Mouse (Mus musculus): Measurements from ENCODE around the gene Cox6b2. TPM values are rescaled to one million over a fixed set of nuclear protein-coding genes. Genes with fewer than 3 reads are reported as not detected.

The Cox6b2 gene
- 1.7 TPM for polyA plus RNA-seq (2017; shearing (Covaris generic))

GRCm38 (mm10) chr7:4752821-4753570, at the start of gene Cox6b2:
Gene Cox6b2, minus strand, starts transcription at chr7:4753094.

GRCm38 (mm10) chr7:4792278-4793212, 39.7 kb upstream of the Cox6b2 start, which contains the start of gene Rpl28:
Gene Rpl28, plus strand, starts transcription at chr7:4792874.

GRCm38 (mm10) chr7:4789436-4789935, 36.6 kb upstream of the Cox6b2 start, which contains the start of gene Tmem238:
Gene Tmem238, minus strand, starts transcription at chr7:4789656.

GRCm38 (mm10) chr7:4782759-4783158, 29.9 kb upstream of the Cox6b2 start, which contains the start of the genes Il11 and Tmem190:
Gene Il11, minus strand, starts transcription at chr7:4782859.
Gene Tmem190, plus strand, starts transcription at chr7:4782937.

GRCm38 (mm10) chr7:4771202-4771601, 18.3 kb upstream of the Cox6b2 start, which contains the start of gene Fam71e2:
Gene Fam71e2, minus strand, starts transcription at chr7:4771302.

GRCm38 (mm10) chr7:4739544-4740275, 13.2 kb downstream of the Cox6b2 start, which contains the start of gene Kmt5c:
Gene Kmt5c, plus strand, starts transcription at chr7:4740115.

GRCm38 (mm10) chr7:4725169-4725568, 27.7 kb downstream of the Cox6b2 start, which contains the start of gene Tmem150b:
Gene Tmem150b, minus strand, starts transcription at chr7:4725249.

Other genes with a start within 250 kb of the Cox6b2 start
- gene Tnnt1, start 236.7 kb downstream of the Cox6b2 start, polyA plus RNA-seq (2017; shearing (Covaris generic)): 2.4 TPM
- not detected for gene Tnni3, start 228.9 kb downstream of the Cox6b2 start, polyA plus RNA-seq (2017; shearing (Covaris generic))
- 0.34 TPM for gene Dnaaf3, start 220.6 kb downstream of the Cox6b2 start, polyA plus RNA-seq (2017; shearing (Covaris generic))
- 0.21 TPM for gene Syt5, start 205.6 kb downstream of the Cox6b2 start, polyA plus RNA-seq (2017; shearing (Covaris generic))
- gene Ptprh, start 149.1 kb downstream of the Cox6b2 start, polyA plus RNA-seq (2017; shearing (Covaris generic)): not detected
- 12.0 TPM for gene Tmem86b, start 121.7 kb downstream of the Cox6b2 start, polyA plus RNA-seq (2017; shearing (Covaris generic))
- gene Ppp6r1, start 94.1 kb downstream of the Cox6b2 start, polyA plus RNA-seq (2017; shearing (Covaris generic)): 235 TPM
- 60.7 TPM for gene Hspbp1, start 68.0 kb downstream of the Cox6b2 start, polyA plus RNA-seq (2017; shearing (Covaris generic))
- not detected for gene Brsk1, start 62.5 kb downstream of the Cox6b2 start, polyA plus RNA-seq (2017; shearing (Covaris generic))
- not detected for gene Tmem150b, start 27.8 kb downstream of the Cox6b2 start, polyA plus RNA-seq (2017; shearing (Covaris generic))
- gene Kmt5c, start 13.0 kb downstream of the Cox6b2 start, polyA plus RNA-seq (2017; shearing (Covaris generic)): 33.0 TPM
- not detected for gene Fam71e2, start 18.2 kb upstream of the Cox6b2 start, polyA plus RNA-seq (2017; shearing (Covaris generic))
- gene Il11, start 29.8 kb upstream of the Cox6b2 start, polyA plus RNA-seq (2017; shearing (Covaris generic)): not detected
- not detected for gene Tmem190, start 29.8 kb upstream of the Cox6b2 start, polyA plus RNA-seq (2017; shearing (Covaris generic))
- gene Tmem238, start 36.6 kb upstream of the Cox6b2 start, polyA plus RNA-seq (2017; shearing (Covaris generic)): 7.3 TPM
- gene Rpl28, start 39.8 kb upstream of the Cox6b2 start, polyA plus RNA-seq (2017; shearing (Covaris generic)): 251 TPM
- 295 TPM for gene Ube2s, start 59.5 kb upstream of the Cox6b2 start, polyA plus RNA-seq (2017; shearing (Covaris generic))
- gene Shisa7, start 91.6 kb upstream of the Cox6b2 start, polyA plus RNA-seq (2017; shearing (Covaris generic)): 0.91 TPM
- 8.8 TPM for gene Isoc2b, start 117.2 kb upstream of the Cox6b2 start, polyA plus RNA-seq (2017; shearing (Covaris generic))
- 0.60 TPM for gene Isoc2a, start 124.1 kb upstream of the Cox6b2 start, polyA plus RNA-seq (2017; shearing (Covaris generic))
- gene Gm36210, start 153.4 kb upstream of the Cox6b2 start, polyA plus RNA-seq (2017; shearing (Covaris generic)): not detected
- 3.0 TPM for gene Zfp628, start 162.1 kb upstream of the Cox6b2 start, polyA plus RNA-seq (2017; shearing (Covaris generic))
- not detected for gene Nat14, start 168.9 kb upstream of the Cox6b2 start, polyA plus RNA-seq (2017; shearing (Covaris generic))
- not detected for gene Ssc5d, start 172.7 kb upstream of the Cox6b2 start, polyA plus RNA-seq (2017; shearing (Covaris generic))
- 1.0 TPM for gene Sbk2, start 211.3 kb upstream of the Cox6b2 start, polyA plus RNA-seq (2017; shearing (Covaris generic))
- not detected for gene Sbk3, start 218.1 kb upstream of the Cox6b2 start, polyA plus RNA-seq (2017; shearing (Covaris generic))
- gene Zfp579, start 243.1 kb upstream of the Cox6b2 start, polyA plus RNA-seq (2017; shearing (Covaris generic)): 13.8 TPM

All from effector memory CD4-positive, alpha-beta T cell, adult 5 months (primary cell).